Mouse (Mus musculus) liver, embryonic 14.5 days (tissue): ENCODE results near the gene Rhot2. TPM values are rescaled to one million over a fixed set of nuclear protein-coding genes. Genes with fewer than 3 reads are reported as not detected.

Experiments
- ATAC-seq: fragments of 200-750 bp; cut with Nextera tagmentation; 2 replicates; pipeline ENCODE4 v1.8.0; 2017; ENCODE audit warnings: moderate number of reproducible peaks, mild to moderate bottlenecking, moderate library complexity; ENCODE audit not compliant: insufficient read depth
- DNase-seq, 3 experiments: peaks; one replicate each; pipeline ENCODE4 v3.0.0-alpha.2; 2012 to 2013; ENCODE audit warnings: low read depth in 3 of 3, low spot score in 3 of 3
- H3K27ac ChIP-seq: fragments of 300-500 bp; sonication (generic); 2 replicates; pipeline ENCODE4 v1.5.1; 2014; ENCODE audit warnings: moderate library complexity, mild to moderate bottlenecking, control low read depth, inconsistent platforms
- H3K27me3 ChIP-seq: fragments of 300-500 bp; sonication (generic); 2 replicates; pipeline ENCODE4 v1.6.1; 2014; ENCODE audit warnings: mild to moderate bottlenecking, low read length, moderate library complexity; ENCODE audit not compliant: control insufficient read depth, insufficient read depth
- H3K36me3 ChIP-seq: fragments of 300-500 bp; sonication (generic); replicated peaks from 2 replicates; pipeline ENCODE4 v1.6.1; 2014; ENCODE audit warnings: low read depth; ENCODE audit not compliant: control insufficient read depth, insufficient read depth
- H3K4me1 ChIP-seq, 2 experiments: fragments of 200-500 bp in 1 of 2; fragments of 300-500 bp in 1 of 2; sonication (generic) in 1 of 2; replicated peaks; 2 replicates each; pipeline ENCODE4 v1.6.1; 2012 to 2014; ENCODE audit warnings: antibody characterized with exemption in 1 of 2, inconsistent platforms in 1 of 2, low read length in 1 of 2; ENCODE audit not compliant: control insufficient read depth in 2 of 2, insufficient read depth in 2 of 2
- H3K4me2 ChIP-seq: fragments of 300-500 bp; sonication (generic); 2 replicates; pipeline ENCODE4 v1.6.1; 2014; ENCODE audit warnings: low read depth, mild to moderate bottlenecking, control low read depth, moderate library complexity
- H3K4me3 ChIP-seq, 2 experiments: fragments of 200-500 bp in 1 of 2; fragments of 300-500 bp in 1 of 2; sonication (generic) in 1 of 2; 2 replicates each; pipeline ENCODE4 v1.5.1; 2012 to 2014; ENCODE audit warnings: low read depth in 2 of 2, low read length in 2 of 2, mild to moderate bottlenecking in 2 of 2, control low read depth in 1 of 2, inconsistent platforms in 1 of 2, moderate library complexity in 1 of 2; ENCODE audit not compliant: insufficient read depth in 1 of 2
- H3K9ac ChIP-seq: fragments of 300-500 bp; sonication (generic); replicated peaks from 2 replicates; pipeline ENCODE4 v1.6.1; 2014; ENCODE audit warnings: mild to moderate bottlenecking, control low read depth, moderate library complexity
- H3K9me3 ChIP-seq: fragments of 300-500 bp; sonication (generic); 2 replicates; pipeline ENCODE4 v1.6.1; 2016; ENCODE audit warnings: low read length, mixed read lengths; ENCODE audit not compliant: control insufficient read depth
- CTCF ChIP-seq: IDR thresholded peaks from 2 replicates; pipeline ENCODE4 v1.5.1; 2016; ENCODE audit warnings: antibody characterized with exemption, low read depth, control low read depth
- EP300 ChIP-seq: IDR thresholded peaks from 2 replicates; pipeline ENCODE4 v1.6.1; 2016; ENCODE audit warnings: antibody characterized with exemption, low read depth
- WGBS: fragments of 180-500 bp; shearing (Covaris S2); extraction: QIAGEN DNeasy Blood & Tissue Kit; methylation state at CpG from one replicate; pipeline ENCODE4 v1.1.7; 2014; ENCODE audit not compliant: insufficient replicate concordance; 5-methylcytosine and 5-hydroxymethylcytosine counted together
- polyA plus RNA-seq, 2 experiments: library from polyadenylated mRNA; depleted of rRNA in 1 of 2; stranded (reverse) in 1 of 2; unstranded in 1 of 2; fragments of >200 nt; fragmentation: Nextera tagmentation in 1 of 2; extraction: Ambion mirVana in 1 of 2; gene quantifications; 2 replicates each; pipeline versions ENCODE4 v1.2.1 to v1.2.3; 2012 to 2014

Rhot2 gene
- polyA plus RNA-seq, 2 experiments: 4.2 to 33.3 TPM

DNA sequence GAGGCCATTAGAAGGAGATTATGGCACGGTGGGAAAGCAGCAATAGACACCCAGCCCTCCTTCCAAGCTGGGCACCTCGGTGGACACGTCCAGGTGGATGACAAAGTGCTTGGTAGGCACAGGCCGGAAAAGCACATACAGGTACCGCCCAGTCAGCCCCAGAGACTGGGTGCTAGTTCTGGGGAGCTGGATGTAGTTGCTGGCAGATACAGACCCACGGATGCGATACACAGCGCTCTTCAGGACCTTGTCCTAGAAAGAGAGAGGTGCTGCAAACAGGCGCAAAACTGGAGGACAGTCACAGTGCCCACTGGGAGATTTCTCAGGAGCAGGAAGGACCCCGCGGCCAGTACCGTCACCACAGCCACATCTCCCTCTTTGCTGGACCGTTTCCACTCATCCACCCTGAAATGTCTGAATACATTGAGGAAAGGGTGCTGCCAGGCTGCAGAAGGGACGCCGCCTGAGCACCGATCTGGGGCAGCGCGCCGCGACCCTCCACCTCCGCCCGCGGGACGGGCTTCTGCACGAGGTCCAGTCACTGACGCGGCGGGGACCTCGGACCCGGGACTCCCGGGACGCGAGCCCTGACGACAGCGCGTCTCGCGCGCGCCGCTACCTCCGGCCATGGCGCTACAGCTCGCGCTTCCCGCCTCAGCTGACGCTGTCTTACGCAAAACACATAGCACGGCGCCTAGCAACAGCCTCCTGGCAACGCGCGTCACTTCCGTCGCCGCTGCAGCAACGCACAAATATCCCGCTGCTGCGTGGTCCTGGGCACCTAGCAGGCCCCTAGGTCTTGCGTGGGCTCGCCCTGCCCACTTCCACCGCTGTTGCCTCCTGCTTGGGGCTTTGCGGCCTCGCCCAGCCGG, 16.4 kb upstream of the Rhot2 start, which contains the start of gene Wdr90:
Gene Wdr90 (minus strand): TSS at position 670 of the 872 bp plus-strand sequence.
- H3K4me3 ChIP-seq: peak within 1 kb of the TSS; percentile 78 to 85
- peak within 1 kb of the TSS; percentile 86 for H3K9ac ChIP-seq
- peaks cover 16 to 17% of the 10 kb centered on the region in 2 experiments for H3K4me1 ChIP-seq
- DNase-seq (peak; percentile 80 to 82 (median 82)), ATAC-seq (peak; percentile 89)
- H3K27ac ChIP-seq: peak within 1 kb of the TSS; percentile 28
- no peaks in the 10 kb centered on the region; the same call in 1 of the 2 replicates for H3K36me3 ChIP-seq
- peak within 1 kb of the TSS; percentile 91 for H3K4me2 ChIP-seq
- peak; percentile 47; the same call in 1 of the 2 replicates for TF ChIP-seq CTCF
- TF ChIP-seq EP300: no peak
- no peaks in the 10 kb centered on the region for H3K9me3 ChIP-seq
- no peaks in the 10 kb centered on the region for H3K27me3 ChIP-seq
- WGBS: 5% methylated on average over 65 of the region's 65 CpGs

DNA sequence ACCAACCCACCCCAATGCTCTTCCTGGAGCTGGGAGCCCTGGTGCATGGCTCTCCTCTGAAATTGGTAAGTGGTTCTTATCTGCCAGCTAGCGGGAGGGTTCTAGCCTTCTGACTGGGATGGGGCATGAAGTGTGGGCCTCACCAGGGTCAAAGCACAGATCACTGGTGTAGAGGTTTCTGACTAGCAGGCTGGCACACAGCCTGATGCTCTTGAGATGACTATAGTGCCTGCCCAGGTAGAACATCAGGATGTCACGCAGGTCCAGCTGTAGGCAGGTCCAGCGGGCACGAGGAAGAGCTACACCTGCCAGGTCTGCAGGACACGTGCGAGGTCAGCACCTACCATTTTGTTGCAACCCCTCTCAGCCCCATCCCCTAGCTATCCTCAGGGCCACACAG, 15.6 kb upstream of the Rhot2 start:
- Histone ChIP-seq H3K4me2 (peak overlapping the region; percentile 91), H3K36me3 (no peaks in the 10 kb centered on the region; the same call in 1 of the 2 replicates), H3K4me3 (peak overlapping the region; percentile 78 to 85; a peak in 3 of 4 replicates), H3K4me1 (peaks cover 16 to 17% of the 10 kb centered on the region in 2 experiments), H3K9me3 (no peaks in the 10 kb centered on the region), H3K27me3 (no peaks in the 10 kb centered on the region), H3K27ac (no peak overlapping the region), H3K9ac (peak overlapping the region; percentile 86)
- DNase-seq: no peak
- ATAC-seq: no peak
- 85% methylated on average over 6 of the region's 6 CpGs for WGBS
- TF ChIP-seq EP300 (no peak), CTCF (no peak)

DNA sequence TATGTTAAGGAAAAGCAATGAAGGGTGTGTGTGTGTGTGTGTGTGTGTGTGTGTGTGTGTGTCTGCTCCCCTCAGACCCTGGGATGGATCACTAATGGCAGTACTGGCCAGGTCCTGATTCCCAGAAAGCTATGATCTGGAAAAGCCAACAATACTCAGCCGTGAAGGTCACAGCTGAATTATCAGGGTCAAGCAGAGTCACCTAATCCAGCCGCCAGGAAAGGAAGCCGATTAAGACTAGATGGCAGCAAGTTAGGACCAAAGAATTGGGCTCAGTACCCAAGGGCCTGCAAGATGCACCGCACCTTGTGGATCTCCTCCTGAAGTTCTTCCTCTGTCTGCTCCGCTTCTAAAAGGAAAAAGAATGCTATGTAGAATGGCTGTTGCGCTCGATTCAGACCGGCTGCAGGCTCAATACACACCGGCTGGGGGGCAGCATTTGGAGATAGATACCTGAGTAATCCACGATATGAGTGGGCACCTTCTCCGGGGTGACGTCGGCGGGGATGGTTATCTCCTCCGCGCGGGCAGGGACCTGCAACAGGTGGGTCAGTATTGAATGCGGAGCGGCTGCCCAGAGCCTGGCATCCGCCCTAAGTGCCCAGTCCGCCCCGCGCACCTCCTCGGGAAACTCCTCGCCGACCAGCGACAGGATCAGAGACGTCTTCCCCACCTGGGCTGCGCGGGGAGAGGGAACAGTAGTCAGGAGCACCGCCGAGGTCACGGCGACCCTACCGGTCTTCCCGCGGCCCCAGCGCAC, 835 bp downstream of the Rhot2 start:
- Histone ChIP-seq H3K9me3 (no peaks in the 10 kb centered on the region), H3K9ac (peak overlapping the region; percentile 74), H3K4me1 (peaks cover 13 to 15% of the 10 kb centered on the region in 2 experiments), H3K36me3 (peaks cover 34% of the 10 kb centered on the region), H3K4me3 (peak overlapping the region; percentile 70 to 75), H3K27me3 (no peaks in the 10 kb centered on the region), H3K27ac (peak overlapping the region; percentile 43), H3K4me2 (peak overlapping the region; percentile 85)
- ATAC-seq (peak; percentile 63), DNase-seq (no peak)
- TF ChIP-seq CTCF (peak; percentile 13; the same call in 1 of the 2 replicates), EP300 (no peak)
- WGBS: 2% methylated on average over 36 of the region's 38 CpGs

DNA sequence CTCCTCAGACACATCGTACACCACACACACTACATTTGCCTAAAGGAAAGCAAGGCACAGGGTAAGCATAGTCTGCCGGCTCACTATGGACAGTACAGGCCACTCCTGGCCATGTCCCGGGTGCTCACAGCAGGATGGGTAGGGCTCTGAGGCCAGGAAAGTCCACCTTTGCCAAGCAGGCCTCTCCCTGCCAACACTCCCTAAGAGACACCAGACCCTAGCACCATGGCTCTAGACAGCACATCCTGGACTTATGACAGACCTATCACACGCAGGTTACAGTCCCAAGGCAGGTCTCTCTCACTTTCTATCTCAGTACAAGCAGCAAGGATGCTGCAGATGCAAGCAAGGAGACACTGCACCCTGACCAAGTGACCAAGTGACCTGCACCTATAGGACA, 1.5 kb downstream of the Rhot2 start:
- TF ChIP-seq EP300: no peak
- TF ChIP-seq CTCF: no peak
- H3K27ac ChIP-seq: peak overlapping the region; percentile 43
- WGBS: 86% methylated on average over 4 of the region's 4 CpGs
- peaks cover 36% of the 10 kb centered on the region for H3K36me3 ChIP-seq
- peak overlapping the region; percentile 70 to 75 for H3K4me3 ChIP-seq
- DNase-seq (no peak), ATAC-seq (no peak)
- H3K9ac ChIP-seq: peak overlapping the region; percentile 74
- H3K4me2 ChIP-seq: peak overlapping the region; percentile 85
- H3K27me3 ChIP-seq: no peaks in the 10 kb centered on the region
- peaks cover 13 to 15% of the 10 kb centered on the region in 2 experiments for H3K4me1 ChIP-seq
- no peaks in the 10 kb centered on the region for H3K9me3 ChIP-seq
